Mouse (Mus musculus): ENCODE results near the gene Lrmp.

DNA sequence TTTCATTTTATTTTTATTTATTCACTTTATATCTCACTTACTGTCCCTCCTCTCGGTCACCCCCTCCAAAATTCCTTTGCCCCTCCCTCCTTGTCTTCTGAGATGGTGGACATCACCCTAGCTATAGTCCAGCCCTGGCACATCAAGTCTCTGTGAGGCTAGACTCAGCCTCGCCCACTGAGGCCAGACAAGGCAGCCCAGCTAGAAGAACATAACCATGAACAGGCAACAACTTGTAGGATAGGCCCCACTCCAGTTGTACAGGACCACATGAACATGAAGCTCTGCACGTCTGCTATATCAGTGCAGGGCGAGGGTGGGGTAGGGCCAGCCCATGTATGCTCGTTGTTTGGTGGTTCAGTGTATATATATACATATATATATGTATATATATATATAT is 16.5 kb downstream of the Lrmp start:
- TF ChIP-seq CTCF (IDR thresholded peaks at IDR 0.05; ENCODE audit: control insufficient read depth, insufficient read depth, insufficient read length) = no peak
- TF ChIP-seq MAX (IDR thresholded peaks at IDR 0.05) = no peak
- no peak for TF ChIP-seq MYOD1 (IDR thresholded peaks at IDR 0.05; ENCODE audit: control insufficient read depth, insufficient read length, low read depth)
- TF ChIP-seq CEBPB (IDR thresholded peaks at IDR 0.05; ENCODE audit: low read depth) = no peak
- no peak for TF ChIP-seq USF1 (IDR thresholded peaks at IDR 0.05; ENCODE audit: low read depth)
- TF ChIP-seq MYOG (IDR thresholded peaks at IDR 0.05; ENCODE audit: control insufficient read depth, extremely low read depth, insufficient read length) = no peak
- no peak for TF ChIP-seq FOSL1 (IDR thresholded peaks at IDR 0.05; ENCODE audit: insufficient read depth, low read length, poor library complexity, severe bottlenecking)
